Mouse (Mus musculus): Measurements from ENCODE around the gene Cops3.

DNA sequence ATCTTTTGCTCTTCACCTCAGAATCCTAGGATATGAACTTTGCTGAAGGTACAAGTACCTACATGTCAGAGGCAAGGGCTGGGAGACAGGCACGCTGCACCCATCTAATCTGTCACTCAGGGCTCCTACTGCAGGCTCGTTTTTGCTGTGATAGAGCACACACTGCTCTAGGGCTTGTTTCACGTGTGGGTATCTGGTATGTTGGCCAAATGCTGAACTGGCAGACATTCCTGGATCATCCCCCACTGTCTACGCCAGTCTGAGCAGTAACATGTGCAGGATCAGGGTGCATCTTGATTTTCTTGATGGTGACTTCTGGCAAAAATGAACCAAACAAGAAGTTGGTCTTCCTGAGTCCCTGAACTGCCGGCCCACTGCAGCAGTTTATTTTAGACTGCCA lies 62.4 kb downstream of the Cops3 start:
- TF ChIP-seq CTCF (IDR thresholded peaks at IDR 0.05; ENCODE audit: low read depth) (no peak), EP300 (optimal IDR thresholded peaks at IDR 0.05) (no peak)

Data from stomach, postnatal 0 days (tissue).